In the genomic region with DNA sequence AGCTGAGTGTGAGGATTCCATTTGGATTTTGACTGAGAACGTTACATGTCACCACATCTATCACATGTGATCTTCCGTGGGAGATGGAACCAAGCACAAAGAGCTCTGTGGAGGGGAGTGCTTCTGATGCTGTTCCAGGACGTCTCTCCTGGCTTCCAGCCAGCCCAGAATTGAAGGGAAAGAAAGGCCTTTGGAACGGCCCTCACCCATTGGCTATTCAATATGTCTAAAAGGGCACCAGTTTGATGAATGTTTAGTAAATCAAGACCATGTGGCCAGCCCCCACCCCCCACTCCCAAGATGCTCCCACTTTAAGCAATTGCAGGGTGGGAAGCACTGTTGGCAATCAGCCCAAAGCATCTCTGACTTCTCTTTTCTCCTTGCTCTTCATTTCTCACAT, we compare ENCODE assay signal across 12 mouse cellular contexts. TPM values are rescaled to one million over a fixed set of nuclear protein-coding genes. Genes with fewer than 3 reads are reported as not detected.
A peak's percentile ranks its signal among the peaks of the same experiment; 100 is the strongest.
DNase-seq lines count a peak whose midpoint lies in the region; ATAC-seq and TF ChIP-seq lines count a peak whose summit lies in the region.
"Had no signal": no experiment of that assay in that cellular context is flagged by ENCODE, and none has a peak within 500 bp of the region (broad histone marks: within the 10 kb centered on the region; RNA-seq: fewer than 3 reads in every experiment).

No protein-coding gene starts in this region.

- H3K4me1 ChIP-seq in liver, embryonic 12.5 days, result no peaks in the 10 kb centered on the region
- H3K4me1 ChIP-seq in embryonic facial prominence, embryonic 12.5 days, result peaks cover 5% of the 10 kb centered on the region; the same call in 1 of the 2 replicates
- no peaks in the 10 kb centered on the region for H3K4me1 ChIP-seq in hindbrain, postnatal 0 days (ENCODE audit: insufficient read depth, low read length)
- H3K4me1 ChIP-seq: midbrain, embryonic 12.5 days had no signal

- no peak overlapping the region for H3K9ac ChIP-seq in liver, embryonic 12.5 days
- H3K9ac ChIP-seq in embryonic facial prominence, embryonic 12.5 days, result no peak overlapping the region
- H3K9ac ChIP-seq in hindbrain, postnatal 0 days (replicated peaks; ENCODE audit: low read length), result no peak overlapping the region
- H3K9ac ChIP-seq: liver, embryonic 14.5 days; midbrain, embryonic 12.5 days had no signal

- H3K27me3 ChIP-seq in liver, embryonic 12.5 days (replicated peaks), result no peaks in the 10 kb centered on the region
- H3K27me3 ChIP-seq in embryonic facial prominence, embryonic 12.5 days, result no peaks in the 10 kb centered on the region
- no peaks in the 10 kb centered on the region for H3K27me3 ChIP-seq in hindbrain, postnatal 0 days (ENCODE audit: insufficient read depth, low read length)
- H3K27me3 ChIP-seq: midbrain, embryonic 12.5 days had no signal

- TF ChIP-seq CTCF in brain, embryonic 14.5 days (IDR thresholded peaks at IDR 0.05; ENCODE audit: borderline replicate concordance, extremely low read depth, insufficient read depth, insufficient read length), result no peak
- no peak for TF ChIP-seq CTCF in hindbrain, postnatal 0 days (IDR thresholded peaks at IDR 0.05; ENCODE audit: low read depth)

- whole genome bisulfite sequencing in liver, embryonic 12.5 days (ENCODE audit: insufficient replicate concordance), result 50% methylated on average over 4 of the region's 4 CpGs
- 33% methylated on average over 4 of the region's 4 CpGs for WGBS in embryonic facial prominence, embryonic 12.5 days
- 26% methylated on average over 4 of the region's 4 CpGs for WGBS in hindbrain, postnatal 0 days

- peak; percentile 37 for DNase-seq in liver
- peak; percentile 66 for DNase-seq in brain, embryonic 14.5 days (ENCODE audit: low read depth)
- DNase-seq in hindbrain, postnatal 0 days (ENCODE audit: low spot score), result peak; percentile 59
- no peak for DNase-seq in ovary, adult 18-20 months (ENCODE audit: low spot score)
- no peak for DNase-seq in ovary, postnatal 14 days (ENCODE audit: low spot score)
- DNase-seq: cerebellum, adult 9-11 months; kidney, postnatal 25 days had no signal

- no peak for TF ChIP-seq POLR2A in brain, embryonic 14.5 days (IDR thresholded peaks at IDR 0.05; ENCODE audit: borderline replicate concordance, extremely low read depth, insufficient read depth, insufficient read length, poor library complexity, severe bottlenecking)

- no peaks in the 10 kb centered on the region for H3K9me3 ChIP-seq in liver, embryonic 12.5 days (replicated peaks)
- no peaks in the 10 kb centered on the region for H3K9me3 ChIP-seq in embryonic facial prominence, embryonic 12.5 days
- no peaks in the 10 kb centered on the region for H3K9me3 ChIP-seq in hindbrain, postnatal 0 days (ENCODE audit: low read length)
- H3K9me3 ChIP-seq: midbrain, embryonic 12.5 days had no signal

- no peak for ATAC-seq in liver, embryonic 12.5 days
- 0 out of 2 replicates have a peak, but pooled peaks have one; percentile 28 for ATAC-seq in embryonic facial prominence, embryonic 12.5 days (ENCODE audit: insufficient number of reproducible peaks, insufficient read depth, low FRiP score, low TSS enrichment)
- ATAC-seq in hindbrain, postnatal 0 days, result peak; percentile 66; the same call in 1 of the 2 replicates
- ATAC-seq: inflammation-experienced regulatory T-cells, adult 6 months had no signal

- H3K36me3 ChIP-seq in liver, embryonic 12.5 days, result no peaks in the 10 kb centered on the region
- H3K36me3 ChIP-seq in embryonic facial prominence, embryonic 12.5 days, result no peaks in the 10 kb centered on the region
- H3K36me3 ChIP-seq in hindbrain, postnatal 0 days (ENCODE audit: insufficient read depth, low read length), result no peaks in the 10 kb centered on the region
- H3K36me3 ChIP-seq: midbrain, embryonic 12.5 days had no signal

- H3K27ac ChIP-seq in liver, embryonic 12.5 days, result no peak overlapping the region
- H3K27ac ChIP-seq in embryonic facial prominence, embryonic 12.5 days, result no peak overlapping the region; the same call in 1 of the 2 replicates
- no peak overlapping the region for H3K27ac ChIP-seq in hindbrain, postnatal 0 days
- H3K27ac ChIP-seq: liver, embryonic 14.5 days; midbrain, embryonic 12.5 days had no signal

- no peak overlapping the region for H3K4me2 ChIP-seq in liver, embryonic 12.5 days
- H3K4me2 ChIP-seq in embryonic facial prominence, embryonic 12.5 days (replicated peaks), result no peak overlapping the region
- no peak overlapping the region for H3K4me2 ChIP-seq in hindbrain, postnatal 0 days (ENCODE audit: low read depth, low read length)
- H3K4me2 ChIP-seq: midbrain, embryonic 12.5 days had no signal

- H3K4me3 ChIP-seq in liver, embryonic 12.5 days, result no peak overlapping the region
- no peak overlapping the region for H3K4me3 ChIP-seq in embryonic facial prominence, embryonic 12.5 days
- H3K4me3 ChIP-seq in hindbrain, postnatal 0 days (ENCODE audit: low read length), result no peak overlapping the region
- H3K4me3 ChIP-seq: midbrain, embryonic 12.5 days had no signal

RNA-seq across cellular contexts. Expression of a gene that starts 41.7 kb away (rescaled TPM):
- polyA plus RNA-seq in liver, embryonic 12.5 days (2016; fragmentation: Nextera tagmentation; extraction: Ambion mirVana), result 17.7 and 18.3 TPM in 2 replicates
- polyA plus RNA-seq in brain, embryonic 14.5 days (2012; rRNA removed), result 5.8 and 9.1 TPM in 2 replicates
- 17.6 and 17.9 TPM in 2 replicates for polyA plus RNA-seq in embryonic facial prominence, embryonic 12.5 days (2016; fragmentation: Nextera tagmentation; extraction: Ambion mirVana)
- total RNA-seq in hindbrain, postnatal 0 days (2014; rRNA removed), result 8.8 and 16.1 TPM in 2 replicates
- 7.9 and 8.1 TPM in 2 replicates for polyA plus RNA-seq in hindbrain, postnatal 0 days (2015; fragmentation: Nextera tagmentation; extraction: Ambion mirVana)

Comparison
In these comparisons a context has a peak if more than half of its experiments do, and no peak if none do; other contexts are left out.
1. DNase-seq: peak in liver (single experiment), brain, embryonic 14.5 days (single experiment) and hindbrain, postnatal 0 days (single experiment); none in ovary, adult 18-20 months (single experiment) and ovary, postnatal 14 days (single experiment).